Mouse (Mus musculus): ENCODE data around the gene Asic2.

The Asic2 gene

DNA sequence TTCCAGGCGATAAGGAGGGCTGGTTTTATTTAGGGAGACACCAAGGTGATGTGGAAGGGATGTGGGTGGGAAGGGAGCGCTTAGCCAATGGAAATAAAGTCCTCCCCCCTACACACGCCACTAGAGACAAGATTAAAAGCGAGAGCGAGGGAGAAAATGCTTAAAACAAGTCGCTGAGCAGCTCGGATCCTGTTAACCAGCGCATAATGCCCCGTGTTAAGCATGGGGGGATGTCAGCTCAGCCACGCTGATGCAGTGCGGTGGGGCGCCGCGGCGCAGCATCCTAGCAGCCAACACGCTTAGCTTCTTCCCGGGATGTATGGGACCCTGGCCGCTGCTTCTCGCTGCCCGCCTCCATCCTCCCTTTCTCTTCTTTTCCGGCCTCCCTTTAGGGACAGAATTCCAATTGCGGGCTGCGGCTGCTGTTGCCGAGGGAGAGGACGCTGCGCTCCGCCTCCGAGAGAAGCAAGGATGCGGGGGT lies at the start of gene Asic2:
Gene Asic2 (minus strand): TSS at position 57 of the 481 bp plus-strand sequence.
- 3% methylated on average over 29 of the region's 29 CpGs for WGBS

GRCm38 (mm10) chr11:82016181-82016780 lies 48.0 kb upstream of the Asic2 start:
- 80% methylated on average over 3 of the region's 3 CpGs for WGBS

DNA sequence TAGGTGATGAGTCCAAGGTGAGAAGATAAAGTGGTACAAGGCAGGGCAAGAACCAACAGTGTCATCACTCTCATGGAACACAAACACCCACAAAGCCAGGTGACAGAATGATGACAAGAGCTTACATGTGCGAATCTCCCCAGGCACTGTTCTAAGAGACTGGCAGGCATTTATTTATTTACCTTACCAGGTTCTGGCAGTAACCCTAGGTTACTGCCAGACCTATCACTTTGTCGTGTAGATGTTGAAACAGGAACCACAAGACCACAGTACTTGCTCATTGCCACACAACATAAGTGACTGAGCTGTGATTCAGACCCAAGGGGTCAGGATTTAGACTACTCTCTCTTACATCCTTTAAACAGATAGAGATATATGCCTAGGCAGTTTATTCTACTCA lies 46.8 kb upstream of the Asic2 start:
- WGBS = 82% methylated on average over 2 of the region's 2 CpGs

- WGBS = 83% methylated on average over 1 of the region's 1 CpGs
These were observed 45.5 kb upstream of the Asic2 start for GRCm38 (mm10) chr11:82013756-82014155.

DNA sequence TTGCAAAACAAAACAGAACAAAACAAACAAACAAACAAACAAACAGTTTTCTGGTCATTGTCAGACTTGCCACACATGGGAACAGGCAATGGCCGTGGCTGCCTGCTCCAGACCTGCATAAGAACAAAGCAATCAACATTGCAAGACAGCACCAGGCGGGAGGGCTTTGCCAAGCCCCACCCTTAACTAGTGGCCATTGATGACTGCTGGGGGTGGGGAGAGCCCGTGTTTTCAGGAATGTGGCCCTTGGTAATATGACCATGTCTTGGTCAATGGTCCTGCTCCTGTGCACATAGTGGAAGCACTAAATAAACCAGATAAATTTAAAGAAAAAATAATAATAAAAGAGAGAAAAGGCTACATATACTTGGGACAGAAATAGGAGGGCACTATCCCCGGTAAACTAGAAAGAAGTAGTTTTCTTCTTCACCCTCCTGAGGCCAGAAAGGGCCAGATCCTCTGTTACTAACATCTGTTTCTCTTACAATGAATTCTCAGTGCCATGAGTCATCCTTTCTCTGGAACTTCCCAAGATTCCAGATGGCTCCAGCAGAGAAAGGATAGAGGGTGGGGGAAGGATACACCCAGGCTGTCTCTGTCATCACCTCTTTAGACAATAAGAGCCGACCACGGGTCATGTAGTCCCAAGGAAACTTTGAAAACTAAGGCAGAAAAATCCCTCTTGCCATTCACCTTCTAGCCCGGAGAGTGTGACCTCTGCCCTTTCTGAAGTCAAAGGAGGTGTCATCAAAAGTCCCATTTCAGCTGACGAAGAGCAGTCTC lies 43.3 kb upstream of the Asic2 start:
- WGBS = 63% methylated on average over 8 of the region's 8 CpGs

DNA sequence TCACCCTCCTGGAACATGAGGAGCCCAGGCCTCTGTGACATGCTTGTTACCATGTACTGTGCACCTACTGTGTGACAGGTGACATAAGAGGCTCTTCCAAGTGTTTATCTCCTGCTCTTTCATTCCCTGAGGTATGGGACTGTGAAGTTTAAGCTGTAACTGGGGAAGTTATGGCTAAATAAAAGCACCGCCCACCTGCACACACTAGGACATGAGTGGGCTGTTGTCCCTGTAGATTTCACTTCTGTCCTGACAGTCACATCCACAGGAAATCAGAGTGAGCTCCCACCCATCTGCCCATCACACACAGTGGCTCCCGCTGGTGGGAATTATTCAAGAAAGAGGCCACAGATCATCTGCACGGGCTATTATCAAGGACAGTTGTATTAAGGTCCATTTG lies 41.9 kb upstream of the Asic2 start:
- 69% methylated on average over 3 of the region's 3 CpGs for WGBS

DNA sequence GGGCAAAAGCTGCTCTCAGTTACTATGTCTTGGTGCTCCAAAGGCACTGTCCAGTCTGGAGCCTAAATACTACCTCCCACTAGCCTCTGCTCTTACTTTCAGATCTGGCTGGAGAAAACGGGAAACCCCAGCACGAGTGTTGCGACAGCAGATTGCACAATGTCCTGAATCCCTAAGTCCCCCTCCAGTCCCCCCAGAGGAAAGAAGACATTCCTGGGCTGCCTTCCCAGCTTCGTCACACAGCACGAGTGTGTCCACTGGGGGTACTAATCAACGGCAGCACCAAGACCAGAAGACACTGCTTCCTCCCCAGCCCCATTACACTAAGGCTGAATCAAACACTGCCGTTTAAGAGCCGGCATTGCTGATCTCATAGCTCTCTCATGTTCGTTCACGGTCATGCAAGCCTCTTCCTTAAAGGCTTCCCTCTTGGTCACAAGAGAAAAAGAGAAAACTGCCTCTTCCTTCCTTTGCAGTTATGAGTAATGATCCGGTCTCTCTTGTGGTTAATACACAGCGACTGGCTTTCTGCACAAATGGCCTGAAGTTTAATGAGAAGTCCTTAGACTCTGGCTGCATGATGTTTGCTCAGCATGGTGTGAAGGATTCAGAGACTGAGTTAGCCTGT lies 38.7 kb upstream of the Asic2 start:
- 47% methylated on average over 12 of the region's 12 CpGs for whole genome bisulfite sequencing

- WGBS = 83% methylated on average over 2 of the region's 2 CpGs
These were observed 36.6 kb upstream of the Asic2 start for GRCm38 (mm10) chr11:82004810-82005209.

- WGBS = 79% methylated on average over 5 of the region's 5 CpGs
These were observed 32.3 kb upstream of the Asic2 start for GRCm38 (mm10) chr11:82000581-82000980.

- 89% methylated on average over 4 of the region's 4 CpGs for WGBS
These were observed 31.2 kb upstream of the Asic2 start for GRCm38 (mm10) chr11:81999469-81999868.

DNA sequence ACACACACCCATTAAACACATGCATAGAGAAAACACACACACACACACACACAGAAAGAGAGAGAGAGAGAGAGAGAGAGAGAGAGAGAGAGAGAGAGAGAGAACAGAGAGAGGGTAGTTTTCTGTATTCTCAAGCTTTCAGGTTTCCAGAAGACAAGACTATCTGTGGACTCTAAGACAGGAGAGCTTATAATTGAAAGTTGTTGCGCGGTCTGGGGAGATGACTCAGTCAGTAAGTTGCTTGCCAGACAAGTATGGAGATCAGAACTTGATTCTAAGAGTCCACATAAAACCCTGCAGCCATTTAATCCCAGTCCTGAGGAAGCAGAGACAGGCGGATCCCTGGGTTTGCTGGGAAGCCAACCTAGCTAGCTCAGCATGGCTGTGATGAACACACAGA lies 30.4 kb upstream of the Asic2 start:
- 79% methylated on average over 3 of the region's 3 CpGs for WGBS

DNA sequence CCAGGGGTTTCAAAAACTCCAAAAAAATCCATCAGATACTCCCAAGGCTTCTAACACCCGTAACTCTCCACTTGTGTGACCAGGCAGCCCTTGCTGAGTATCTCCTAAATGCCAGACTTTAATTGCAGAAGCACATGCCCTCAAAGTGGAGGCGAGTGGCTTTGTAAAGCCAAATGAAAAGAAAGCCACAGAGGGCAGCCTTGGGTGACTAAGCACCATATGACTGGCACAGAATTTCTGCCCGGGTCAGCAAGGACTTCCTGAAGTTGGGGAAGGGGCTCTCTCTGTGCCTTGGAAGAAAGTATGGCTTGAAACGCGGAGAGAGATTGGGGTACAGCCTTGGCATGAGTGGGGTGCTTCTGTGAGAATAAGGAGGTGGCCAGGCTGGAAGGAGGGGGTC lies 28.8 kb upstream of the Asic2 start:
- WGBS = 93% methylated on average over 5 of the region's 5 CpGs

- WGBS = 64% methylated on average over 10 of the region's 10 CpGs
These were observed 28.1 kb upstream of the Asic2 start for GRCm38 (mm10) chr11:81996172-81996841.

GRCm38 (mm10) chr11:81983146-81983545 lies 14.9 kb upstream of the Asic2 start:
- 37% methylated on average over 5 of the region's 5 CpGs for WGBS

DNA sequence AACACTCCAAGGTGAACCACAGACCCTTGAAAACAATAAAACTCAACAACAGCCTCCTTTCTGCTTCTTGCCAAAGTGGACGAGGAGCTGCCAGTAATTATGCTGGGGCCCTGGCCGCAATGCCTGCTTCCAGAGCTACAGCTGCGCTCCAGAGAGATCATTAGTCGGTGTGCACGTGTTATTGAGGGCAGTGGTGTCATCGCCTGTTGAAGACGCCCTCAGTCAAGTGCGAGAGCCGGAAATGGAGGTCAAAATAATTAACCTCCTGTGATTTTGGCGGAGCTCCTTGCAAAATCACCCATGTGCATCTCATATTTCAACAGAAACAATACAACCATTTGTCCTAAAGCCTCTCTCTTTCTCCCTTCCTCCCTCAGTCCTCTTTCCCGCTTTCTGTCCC lies 13.9 kb upstream of the Asic2 start:
- WGBS = 64% methylated on average over 11 of the region's 11 CpGs

DNA sequence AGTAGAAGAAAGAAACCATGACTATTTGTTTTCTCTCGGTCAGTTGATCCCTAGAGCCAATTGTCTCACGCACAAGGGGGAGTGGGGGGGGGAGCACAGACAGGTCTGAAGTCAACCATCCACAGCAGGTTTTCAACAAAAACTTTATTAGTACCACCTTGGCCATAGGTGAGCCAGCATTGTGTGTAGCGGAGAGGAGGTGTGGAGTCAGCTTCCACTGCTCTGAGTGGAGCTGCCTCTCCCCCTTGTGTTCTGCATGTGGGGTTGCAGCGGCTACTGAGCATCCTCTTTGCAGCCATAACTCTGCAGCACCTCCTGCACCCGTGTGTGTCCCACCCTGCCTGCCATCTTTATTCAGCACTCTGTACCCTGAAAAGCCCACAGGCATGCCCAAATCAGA lies 6.3 kb upstream of the Asic2 start:
- 34% methylated on average over 5 of the region's 5 CpGs for WGBS

DNA sequence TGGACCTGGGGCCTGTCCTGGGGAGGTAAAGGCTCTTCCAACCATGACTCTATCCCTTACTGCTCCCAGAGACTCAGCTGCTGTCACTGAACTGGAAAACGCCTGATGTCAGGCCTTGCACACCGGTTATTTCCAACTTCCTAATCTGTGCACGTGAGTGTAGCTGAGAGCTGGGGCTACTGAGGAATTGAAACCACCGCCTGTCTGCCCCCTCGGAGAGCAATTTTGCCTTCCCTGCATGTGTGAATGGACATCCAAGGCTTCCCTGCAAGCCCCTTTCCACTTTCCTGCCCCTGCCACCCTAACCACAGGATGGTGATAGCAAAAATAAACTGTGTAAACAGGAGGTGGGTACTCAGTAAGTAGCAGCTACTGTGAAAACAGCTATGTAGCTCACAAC lies 5.4 kb upstream of the Asic2 start:
- 71% methylated on average over 5 of the region's 5 CpGs for WGBS

DNA sequence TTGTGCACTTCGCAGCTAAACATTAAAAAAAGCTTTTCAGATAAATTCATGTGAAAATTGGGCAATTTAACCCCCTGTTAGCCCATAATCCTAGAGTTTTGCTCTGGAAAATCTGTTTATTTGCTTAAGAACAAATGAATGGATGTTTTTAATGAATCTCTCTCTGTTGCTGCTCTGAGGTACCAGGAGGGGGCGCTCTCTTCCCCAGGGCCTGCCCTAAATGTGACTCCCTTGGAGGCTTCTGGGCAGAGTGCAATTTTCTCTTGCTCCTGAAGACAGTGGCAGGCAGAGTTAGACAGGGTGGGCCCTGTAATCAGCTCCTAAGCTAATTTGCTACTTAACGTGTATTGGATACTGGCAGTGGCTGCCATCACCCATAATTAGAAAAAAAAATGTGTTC lies 3.8 kb upstream of the Asic2 start:
- 50% methylated on average over 3 of the region's 3 CpGs for WGBS

GRCm38 (mm10) chr11:81966626-81967289 lies 1.5 kb downstream of the Asic2 start:
- 5% methylated on average over 15 of the region's 15 CpGs for WGBS

DNA sequence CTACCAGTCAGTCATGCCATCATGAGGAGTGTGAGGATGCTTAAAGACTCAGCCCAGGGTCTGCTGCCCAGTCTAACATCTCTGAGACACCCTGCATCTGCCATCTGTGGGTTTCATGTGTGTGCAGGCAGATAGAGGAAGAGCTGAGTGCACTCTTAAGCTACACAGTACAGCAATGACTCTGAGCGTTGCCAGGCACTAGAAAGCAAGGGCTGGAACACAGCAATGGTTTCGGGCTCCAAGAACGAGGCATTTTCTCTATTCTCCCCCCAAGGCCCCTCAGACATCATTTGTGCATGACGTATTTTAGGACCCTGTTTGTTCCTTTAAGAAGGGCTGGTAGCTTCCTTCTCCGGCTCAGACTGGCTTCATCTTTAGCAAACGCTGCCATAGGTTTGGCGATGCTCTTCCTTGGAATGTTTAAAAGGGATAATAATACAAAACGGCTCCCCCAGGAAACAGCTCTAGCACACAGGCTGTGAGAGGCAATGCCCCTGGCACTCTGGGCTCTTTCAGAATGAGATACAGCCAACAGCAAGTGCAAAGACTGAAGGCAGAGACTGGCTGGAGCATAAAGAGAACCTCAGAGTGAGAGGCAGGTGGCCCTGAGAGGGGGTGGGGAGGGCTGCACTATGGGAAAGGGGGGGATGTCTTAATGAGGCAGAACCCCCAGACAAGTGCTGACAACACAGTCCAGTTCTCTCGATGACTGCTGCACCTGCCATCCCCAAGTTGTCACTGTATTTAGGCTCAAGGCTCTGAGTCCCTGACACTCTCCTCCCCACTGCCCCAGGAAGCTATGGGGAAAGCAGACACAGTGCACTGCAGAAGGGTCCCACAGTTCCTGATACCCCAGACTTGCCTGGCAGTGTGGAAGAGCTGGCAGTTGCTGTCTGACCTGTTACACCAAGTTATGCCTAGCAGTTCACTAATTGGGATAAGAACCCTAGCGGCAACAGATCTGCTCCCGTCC lies 2.3 kb downstream of the Asic2 start:
- WGBS = 11% methylated on average over 11 of the region's 11 CpGs

GRCm38 (mm10) chr11:81964561-81964960 lies 3.7 kb downstream of the Asic2 start:
- WGBS = 69% methylated on average over 4 of the region's 4 CpGs
